Mouse (Mus musculus): ENCODE measurements around the gene Grhl3.

Grhl3 gene

DNA sequence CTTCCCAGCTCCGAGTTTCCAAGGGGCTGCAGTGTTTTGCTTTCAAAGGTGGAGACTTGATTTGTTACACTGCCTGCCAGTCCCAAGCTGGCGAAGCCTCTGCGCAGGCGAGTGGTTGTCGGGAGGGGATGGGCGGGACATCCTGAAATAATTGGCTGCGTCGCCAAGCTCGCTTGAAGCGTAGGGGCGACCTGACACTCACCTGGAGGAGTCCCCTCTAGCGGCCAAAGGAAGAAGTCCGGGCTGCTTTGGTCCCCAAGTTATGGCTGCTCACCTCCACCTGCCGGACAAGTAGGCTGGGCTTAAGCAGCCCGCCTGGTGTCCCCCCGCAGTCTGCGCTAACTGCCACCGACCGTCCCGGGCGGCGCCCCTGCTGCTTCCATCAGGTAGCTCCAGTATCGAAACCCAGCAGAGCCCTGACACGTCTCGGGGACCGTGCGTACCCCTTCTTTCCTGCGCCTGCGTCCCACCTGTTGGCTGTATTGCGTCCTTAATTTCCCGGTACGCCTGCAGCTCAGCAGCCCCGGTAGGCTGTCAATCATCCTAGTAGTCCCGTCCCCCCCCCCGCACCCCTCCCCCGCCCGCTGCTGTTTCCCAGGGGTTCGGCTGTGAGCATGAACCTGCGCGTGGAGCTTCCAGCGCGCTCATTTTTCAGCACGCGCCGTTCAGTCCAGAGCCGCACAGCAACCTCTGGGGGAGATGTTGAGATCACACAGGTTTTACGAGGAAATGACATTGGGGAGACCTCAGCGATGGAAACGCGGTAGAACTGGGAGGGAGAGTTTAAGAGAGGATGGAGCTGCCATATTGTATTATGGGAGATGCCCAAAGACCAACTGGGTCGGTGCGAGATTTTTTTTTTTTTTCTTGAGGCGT, 78.7 kb downstream of the Grhl3 start, which contains the start of the genes Stpg1 and Nipal3:
Gene Stpg1 (plus strand): TSS at position 270 of the 876 bp plus-strand sequence.
Gene Nipal3 (minus strand): TSS at position 518 of the 876 bp plus-strand sequence.
- peak; percentile 79 to 91 for DNase-seq (ENCODE audit: low spot score in 2 of 2)

DNA sequence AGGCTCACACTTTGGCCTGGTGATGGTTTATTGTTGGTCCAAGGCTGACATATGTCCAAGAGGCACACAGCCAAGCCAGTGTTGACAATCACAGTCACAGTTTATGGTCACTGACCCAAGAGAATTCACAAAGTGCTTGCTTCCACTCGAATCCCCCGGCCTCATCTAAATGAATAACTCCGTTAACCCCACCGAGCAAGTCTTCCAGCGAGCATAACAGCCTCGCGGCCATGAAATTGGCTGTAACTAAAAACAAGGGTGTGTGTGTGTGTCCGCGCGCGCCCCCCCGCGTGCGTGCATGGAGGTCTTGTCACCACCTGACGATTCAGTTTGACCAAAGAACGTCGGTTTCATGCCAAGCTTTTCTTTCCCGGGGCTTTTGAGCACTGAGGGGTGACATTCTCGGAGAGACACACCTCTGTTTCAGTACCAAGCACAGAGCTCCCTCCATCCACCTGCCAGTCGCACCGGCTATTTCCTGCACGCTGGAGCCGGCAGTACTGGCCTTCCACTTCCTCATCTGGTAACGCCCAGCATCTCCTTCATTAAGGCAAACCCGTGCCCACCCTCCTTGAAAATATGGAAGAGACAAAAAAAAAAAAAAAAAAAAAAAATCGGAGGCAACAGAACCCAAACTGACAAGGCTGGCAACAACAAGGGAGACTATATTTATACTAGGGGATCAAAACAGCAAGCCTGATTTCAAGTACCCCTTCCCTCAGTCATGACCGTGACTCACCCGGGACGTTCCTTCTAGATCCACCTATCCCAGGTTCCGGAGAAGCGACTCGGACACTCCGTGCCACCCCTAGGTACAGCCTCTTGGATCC, 79.5 kb downstream of the Grhl3 start:
- peak in 1 of 2 experiments; percentile 40 for DNase-seq (ENCODE audit: low spot score in 2 of 2)

DNA sequence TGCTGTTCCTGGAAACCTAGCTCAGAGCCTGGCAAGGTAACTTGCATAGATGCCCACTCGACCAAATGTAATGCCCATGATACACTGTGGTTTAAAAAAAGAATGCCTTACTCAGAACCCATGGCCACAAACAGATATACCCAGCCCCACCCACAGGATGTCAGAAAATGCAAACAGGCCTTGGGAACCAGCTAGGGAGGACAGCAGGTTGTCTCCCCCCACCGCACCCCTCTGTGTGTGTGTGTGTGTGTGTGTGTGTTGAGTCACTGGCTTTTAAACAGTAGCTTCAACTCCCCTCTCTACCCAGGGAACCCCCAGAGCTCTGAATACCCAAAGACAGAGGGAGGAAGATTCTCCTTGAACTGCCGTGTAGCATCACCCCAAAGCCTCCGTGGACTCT, 80.2 kb downstream of the Grhl3 start:
- DNase-seq (ENCODE audit: low spot score in 2 of 2): no peak

Data from left cerebral cortex, adult 9 months (tissue).